Mouse (Mus musculus): Measurements from ENCODE around the gene Optc. TPM values are rescaled to one million over a fixed set of nuclear protein-coding genes. Genes with fewer than 3 reads are reported as not detected.

The Optc gene
- total RNA-seq, 1 experiment, result 0.36 TPM

GRCm38 (mm10) chr1:133882283-133883217 is 25.2 kb downstream of the Optc start:
- DNase-seq (ENCODE audit: low read depth, low spot score), result no peak
- no peaks in the 10 kb centered on the region for H3K9me3 ChIP-seq (ENCODE audit: control insufficient read depth, insufficient read depth, low read depth, low read length)
- no peak overlapping the region for H3K9ac ChIP-seq (ENCODE audit: insufficient read depth, low read depth, low read length, poor library complexity, severe bottlenecking)
- H3K27ac ChIP-seq (ENCODE audit: insufficient read depth, low read depth, low read length, poor library complexity, severe bottlenecking), result no peak overlapping the region
- no peaks in the 10 kb centered on the region for H3K36me3 ChIP-seq (ENCODE audit: control insufficient read depth, insufficient read depth, low read length, poor library complexity, severe bottlenecking)
- in situ Hi-C loops (cut with MboI; ENCODE audit: low sequenced_read_pairs in 2 of 2, unreplicated experiment in 2 of 2), result no loop called here
- H3K4me1 ChIP-seq (ENCODE audit: control insufficient read depth in 2 of 2, insufficient read depth in 2 of 2, low read length in 2 of 2, poor library complexity in 1 of 2), result peaks cover 2 to 12% of the 10 kb centered on the region in 2 experiments; a peak in 2 of 4 replicates
- no peak overlapping the region for H3K4me3 ChIP-seq (ENCODE audit: insufficient read depth in 1 of 2, low read depth in 1 of 2, low read length in 2 of 2, poor library complexity in 1 of 2, severe bottlenecking in 1 of 2)
- TF ChIP-seq CHD2 (IDR thresholded peaks at IDR 0.05; ENCODE audit: low read depth, low read length) (no peak), MAFK (IDR thresholded peaks at IDR 0.05; ENCODE audit: insufficient read depth, low read depth, low read length) (no peak), ZNF384 (IDR thresholded peaks at IDR 0.05; ENCODE audit: low read depth, low read length) (no peak), ZC3H11A (IDR thresholded peaks at IDR 0.05; ENCODE audit: borderline replicate concordance, low read depth, low read length) (no peak)

GRCm38 (mm10) chr1:133881813-133882212 is 26.0 kb downstream of the Optc start:
- no peak overlapping the region for H3K9ac ChIP-seq (ENCODE audit: insufficient read depth, low read depth, low read length, poor library complexity, severe bottlenecking)
- no peak for DNase-seq (ENCODE audit: low read depth, low spot score)
- H3K9me3 ChIP-seq (ENCODE audit: control insufficient read depth, insufficient read depth, low read depth, low read length), result no peaks in the 10 kb centered on the region
- no peak overlapping the region for H3K4me3 ChIP-seq (ENCODE audit: insufficient read depth in 1 of 2, low read depth in 1 of 2, low read length in 2 of 2, poor library complexity in 1 of 2, severe bottlenecking in 1 of 2)
- no peaks in the 10 kb centered on the region for H3K36me3 ChIP-seq (ENCODE audit: control insufficient read depth, insufficient read depth, low read length, poor library complexity, severe bottlenecking)
- H3K4me1 ChIP-seq (ENCODE audit: control insufficient read depth in 2 of 2, insufficient read depth in 2 of 2, low read length in 2 of 2, poor library complexity in 1 of 2), result peaks cover 2 to 5% of the 10 kb centered on the region in 2 experiments; a peak in 2 of 4 replicates
- in situ Hi-C loops (cut with MboI; ENCODE audit: low sequenced_read_pairs in 2 of 2, unreplicated experiment in 2 of 2), result no loop called here
- no peak overlapping the region for H3K27ac ChIP-seq (ENCODE audit: insufficient read depth, low read depth, low read length, poor library complexity, severe bottlenecking)
- TF ChIP-seq ZNF384 (IDR thresholded peaks at IDR 0.05; ENCODE audit: low read depth, low read length) (no peak), MAFK (IDR thresholded peaks at IDR 0.05; ENCODE audit: insufficient read depth, low read depth, low read length) (no peak), ZC3H11A (IDR thresholded peaks at IDR 0.05; ENCODE audit: borderline replicate concordance, low read depth, low read length) (no peak), HCFC1 (IDR thresholded peaks at IDR 0.05; ENCODE audit: borderline replicate concordance, insufficient read depth, low read length) (no peak), CHD2 (IDR thresholded peaks at IDR 0.05; ENCODE audit: low read depth, low read length) (no peak)

GRCm38 (mm10) chr1:133878825-133879423 is 28.9 kb downstream of the Optc start:
- no peak overlapping the region for H3K4me3 ChIP-seq (ENCODE audit: insufficient read depth in 1 of 2, low read depth in 1 of 2, low read length in 2 of 2, poor library complexity in 1 of 2, severe bottlenecking in 1 of 2)
- no peak overlapping the region for H3K9ac ChIP-seq (ENCODE audit: insufficient read depth, low read depth, low read length, poor library complexity, severe bottlenecking)
- H3K36me3 ChIP-seq (ENCODE audit: control insufficient read depth, insufficient read depth, low read length, poor library complexity, severe bottlenecking), result no peaks in the 10 kb centered on the region
- H3K9me3 ChIP-seq (ENCODE audit: control insufficient read depth, insufficient read depth, low read depth, low read length), result no peaks in the 10 kb centered on the region
- no peak overlapping the region for H3K27ac ChIP-seq (ENCODE audit: insufficient read depth, low read depth, low read length, poor library complexity, severe bottlenecking)
- in situ Hi-C loops (cut with MboI; ENCODE audit: low sequenced_read_pairs in 2 of 2, unreplicated experiment in 2 of 2), result no loop called here
- no peak for DNase-seq (ENCODE audit: low read depth, low spot score)
- H3K4me1 ChIP-seq (ENCODE audit: control insufficient read depth in 2 of 2, insufficient read depth in 2 of 2, low read length in 2 of 2, poor library complexity in 1 of 2), result no peaks in the 10 kb centered on the region
- TF ChIP-seq MAFK (IDR thresholded peaks at IDR 0.05; ENCODE audit: insufficient read depth, low read depth, low read length) (no peak), ZC3H11A (IDR thresholded peaks at IDR 0.05; ENCODE audit: borderline replicate concordance, low read depth, low read length) (no peak), HCFC1 (IDR thresholded peaks at IDR 0.05; ENCODE audit: borderline replicate concordance, insufficient read depth, low read length) (no peak), ZNF384 (IDR thresholded peaks at IDR 0.05; ENCODE audit: low read depth, low read length) (no peak), CHD2 (IDR thresholded peaks at IDR 0.05; ENCODE audit: low read depth, low read length) (no peak)

GRCm38 (mm10) chr1:133876936-133877335 is 30.9 kb downstream of the Optc start:
- TF ChIP-seq ZNF384 (IDR thresholded peaks at IDR 0.05; ENCODE audit: low read depth, low read length) (no peak), MAFK (IDR thresholded peaks at IDR 0.05; ENCODE audit: insufficient read depth, low read depth, low read length) (no peak), CHD2 (IDR thresholded peaks at IDR 0.05; ENCODE audit: low read depth, low read length) (no peak)
- Histone ChIP-seq H3K4me3 (ENCODE audit: insufficient read depth in 1 of 2, low read depth in 1 of 2, low read length in 2 of 2, poor library complexity in 1 of 2, severe bottlenecking in 1 of 2) (no peak overlapping the region), H3K4me1 (ENCODE audit: control insufficient read depth in 2 of 2, insufficient read depth in 2 of 2, low read length in 2 of 2, poor library complexity in 1 of 2) (no peaks in the 10 kb centered on the region), H3K9ac (ENCODE audit: insufficient read depth, low read depth, low read length, poor library complexity, severe bottlenecking) (no peak overlapping the region), H3K9me3 (ENCODE audit: control insufficient read depth, insufficient read depth, low read depth, low read length) (no peaks in the 10 kb centered on the region), H3K27ac (ENCODE audit: insufficient read depth, low read depth, low read length, poor library complexity, severe bottlenecking) (no peak overlapping the region), H3K36me3 (ENCODE audit: control insufficient read depth, insufficient read depth, low read length, poor library complexity, severe bottlenecking) (no peaks in the 10 kb centered on the region)
- no peak for DNase-seq (ENCODE audit: low read depth, low spot score)
- in situ Hi-C loops (cut with MboI; ENCODE audit: low sequenced_read_pairs in 2 of 2, unreplicated experiment in 2 of 2), result no loop called here
